Mouse (Mus musculus) cerebellum, adult 11 months (tissue): ENCODE data around the gene Jagn1.

Source experiments
- DNase-seq: peaks from one replicate; pipeline ENCODE4 v3.0.0; 2022

Jagn1 gene

GRCm38 (mm10) chr6:113442442-113443090 is at the start of gene Jagn1:
Jagn1 (plus strand) TSS chr6:113442569.
- peak; percentile 88 for DNase-seq

GRCm38 (mm10) chr6:113393951-113394350 is 48.4 kb upstream of the Jagn1 start:
- DNase-seq = no peak

DNA sequence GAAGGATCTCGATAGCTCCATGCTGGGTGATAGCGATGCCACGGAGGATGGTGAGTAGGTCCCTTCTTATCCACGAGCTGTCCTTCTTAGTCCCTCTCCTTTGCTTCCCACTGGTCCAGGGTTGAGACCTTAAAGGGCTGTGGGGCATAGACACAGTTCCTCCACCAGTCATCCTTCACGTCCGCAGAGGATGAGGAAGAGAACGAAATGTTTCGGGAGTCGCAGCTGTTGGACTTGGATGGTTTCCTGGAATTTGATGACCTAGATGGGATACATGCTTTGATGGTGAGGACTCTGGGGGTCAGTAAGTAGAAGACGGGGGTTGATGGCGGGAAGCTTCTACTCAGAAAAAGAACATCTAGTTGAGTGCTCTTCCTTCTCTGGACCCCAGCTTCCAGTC is 47.6 kb upstream of the Jagn1 start:
- no peak for DNase-seq

GRCm38 (mm10) chr6:113395501-113395900 is 46.9 kb upstream of the Jagn1 start:
- no peak for DNase-seq

DNA sequence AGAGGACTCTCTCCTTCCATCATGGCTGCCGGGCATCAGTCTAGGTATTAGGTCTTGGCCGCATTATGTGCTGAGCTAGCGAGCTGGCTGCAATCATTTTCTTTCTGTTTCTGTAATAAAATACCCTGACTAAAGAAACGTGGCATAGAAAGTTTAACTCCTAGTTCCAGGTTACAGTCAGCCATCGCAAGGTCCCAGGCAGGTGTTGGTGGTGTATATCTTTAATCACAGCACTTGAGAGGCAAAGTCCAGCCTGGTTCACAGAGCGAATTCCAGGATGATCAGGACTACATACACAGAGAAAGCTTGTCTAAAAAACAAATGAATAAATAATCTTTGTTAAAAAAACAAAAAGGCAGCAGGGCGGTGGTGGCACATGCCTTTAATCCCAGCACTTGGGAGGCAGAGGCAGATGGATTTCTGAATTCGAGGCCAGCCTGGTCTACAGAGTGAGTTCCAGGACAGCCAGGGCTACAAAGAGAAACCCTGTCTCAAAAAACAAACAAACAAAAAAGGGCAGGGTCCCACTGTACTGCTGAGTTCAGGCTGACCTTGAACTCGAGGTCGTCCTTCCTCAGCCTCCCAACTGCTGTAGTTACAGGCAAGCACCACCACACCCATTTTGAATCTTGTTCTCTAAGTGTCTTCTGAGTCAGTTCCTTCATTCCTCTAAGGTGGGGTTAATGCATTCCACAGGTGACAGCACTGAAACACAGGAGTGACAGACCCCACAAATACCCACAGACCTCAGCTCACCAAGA is 45.9 kb upstream of the Jagn1 start:
- no peak for DNase-seq

GRCm38 (mm10) chr6:113402094-113402493 is 40.3 kb upstream of the Jagn1 start:
- DNase-seq = no peak

GRCm38 (mm10) chr6:113404649-113405448 is 37.5 kb upstream of the Jagn1 start:
- no peak for DNase-seq

GRCm38 (mm10) chr6:113405483-113405882 is 36.9 kb upstream of the Jagn1 start:
- DNase-seq = no peak

GRCm38 (mm10) chr6:113406683-113407082 is 35.7 kb upstream of the Jagn1 start:
- DNase-seq = no peak

GRCm38 (mm10) chr6:113410001-113410400 is 32.4 kb upstream of the Jagn1 start:
- DNase-seq = no peak

GRCm38 (mm10) chr6:113416416-113416815 is 26.0 kb upstream of the Jagn1 start:
- DNase-seq = no peak

- no peak for DNase-seq
These were observed 23.7 kb upstream of the Jagn1 start for GRCm38 (mm10) chr6:113418441-113419198.

GRCm38 (mm10) chr6:113419199-113419587 is 23.2 kb upstream of the Jagn1 start, which contains the start of gene Rpusd3:
Rpusd3 (minus strand) TSS chr6:113419340.
- DNase-seq = peak; percentile 98

GRCm38 (mm10) chr6:113423000-113423399 is 19.4 kb upstream of the Jagn1 start:
- DNase-seq = no peak

DNA sequence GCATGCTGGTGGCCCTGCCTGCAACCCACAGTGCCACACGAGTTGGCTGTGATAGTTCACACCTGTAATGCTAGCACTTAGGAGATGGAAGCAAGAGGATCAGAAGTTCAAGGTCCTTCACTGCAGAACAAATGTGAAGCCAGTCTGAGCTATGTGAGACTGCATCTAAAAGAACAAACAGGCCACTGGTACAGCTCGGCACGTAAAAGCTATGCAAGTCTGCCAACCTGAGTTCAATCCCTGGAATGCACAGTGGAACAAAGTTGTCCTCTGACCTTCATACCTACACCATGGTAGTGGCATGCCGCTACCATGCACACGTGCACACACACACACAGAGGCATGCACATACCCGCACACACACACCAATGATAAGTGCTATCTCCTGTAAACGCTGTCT is 18.2 kb upstream of the Jagn1 start:
- no peak for DNase-seq

DNA sequence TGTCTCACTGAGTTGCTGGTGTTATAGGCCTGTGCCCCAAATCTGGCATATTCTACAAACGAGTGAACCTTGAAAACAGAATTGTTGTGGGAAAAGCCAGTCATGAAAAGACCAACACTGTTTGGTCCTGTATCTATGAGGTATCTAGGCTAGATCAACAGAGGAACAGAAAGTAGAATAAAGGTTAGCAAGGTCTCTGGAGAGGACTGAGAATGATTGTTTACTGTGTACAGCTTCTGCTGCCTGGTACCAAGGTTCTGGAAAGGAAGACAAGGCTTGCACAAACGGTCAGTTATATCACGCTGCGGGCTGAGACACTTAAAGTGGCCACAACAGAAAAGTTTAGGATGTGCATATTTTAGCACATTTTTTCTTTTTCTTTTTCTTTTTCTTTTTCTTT is 15.7 kb upstream of the Jagn1 start:
- no peak for DNase-seq

DNA sequence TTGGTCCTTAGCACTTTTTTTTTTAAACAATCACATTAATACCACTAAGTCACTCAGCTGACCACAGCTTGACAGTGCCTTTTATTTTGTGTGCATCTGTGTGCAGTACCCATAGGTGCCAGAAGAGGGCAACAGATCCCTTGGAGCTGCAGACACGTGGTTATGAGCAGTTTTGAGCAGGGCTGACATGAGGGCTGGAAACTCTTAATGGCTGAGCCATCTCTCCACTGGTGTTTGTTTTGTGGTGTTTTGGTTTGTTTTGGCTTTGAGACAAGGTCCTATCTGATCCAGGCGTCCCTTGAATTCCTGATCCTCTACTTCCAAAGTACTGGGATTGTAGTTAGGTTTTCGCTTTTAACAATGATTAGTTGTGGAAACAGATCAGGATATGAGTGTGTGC is 15.0 kb upstream of the Jagn1 start:
- DNase-seq = no peak

- DNase-seq = no peak
These were observed 14.4 kb upstream of the Jagn1 start for GRCm38 (mm10) chr6:113428006-113428405.

DNA sequence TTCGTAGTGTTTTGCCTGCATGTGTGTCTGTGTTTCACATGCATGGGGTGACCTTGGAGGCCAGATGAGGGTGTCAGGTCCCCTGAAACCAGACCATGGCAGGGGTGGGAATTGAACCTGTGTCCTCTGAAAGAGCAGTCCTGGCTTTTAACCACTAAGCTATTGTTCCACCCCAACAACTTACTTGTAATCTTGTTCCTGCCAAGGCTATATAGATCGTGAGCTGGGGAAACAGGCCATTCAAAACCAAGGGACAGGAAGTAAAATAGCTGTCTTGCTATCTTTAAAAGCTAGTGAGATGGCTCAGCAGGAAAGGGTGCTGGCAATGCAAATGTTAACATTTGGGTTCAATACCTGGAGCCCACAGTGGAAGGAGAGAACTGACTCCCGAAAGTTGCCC is 12.4 kb upstream of the Jagn1 start:
- no peak for DNase-seq

DNA sequence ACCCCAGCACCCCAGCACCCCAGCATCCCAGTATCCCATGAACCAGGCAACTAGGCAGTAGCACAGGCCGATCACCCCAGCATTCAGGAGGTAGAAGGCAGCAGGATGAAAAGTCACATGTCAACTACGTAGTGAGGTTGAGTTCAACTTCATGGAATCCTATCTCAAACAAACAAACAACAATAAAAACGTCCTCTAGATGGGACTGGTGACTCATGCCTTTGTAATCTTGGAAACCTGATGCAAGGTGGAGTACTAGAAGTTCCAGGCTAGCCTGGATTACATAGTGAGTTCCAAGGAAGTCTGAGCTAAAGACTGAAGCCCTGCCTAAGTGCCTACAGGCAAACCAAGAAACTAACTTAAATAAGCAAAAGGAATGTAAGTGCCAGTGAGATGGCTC is 11.5 kb upstream of the Jagn1 start:
- DNase-seq = no peak

DNA sequence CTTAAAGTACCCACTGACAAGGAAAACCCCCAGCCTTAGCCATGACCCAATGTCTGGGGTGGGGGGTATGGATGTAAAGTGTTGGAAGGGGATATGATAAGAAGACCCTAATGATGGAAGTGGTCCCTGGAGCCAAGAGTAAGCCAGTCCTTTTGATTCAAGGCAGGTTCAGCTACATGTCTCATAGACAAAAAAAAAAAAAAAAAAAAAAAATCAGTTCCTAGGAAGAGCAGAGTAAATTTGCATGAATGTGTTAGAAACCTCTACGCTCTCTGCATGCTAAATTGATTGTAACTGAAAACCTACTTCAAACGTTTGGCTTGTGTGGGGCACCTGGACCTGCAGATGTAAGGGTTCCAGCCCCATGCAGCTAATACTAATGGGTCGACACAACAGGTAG is 10.6 kb upstream of the Jagn1 start:
- DNase-seq = no peak

DNA sequence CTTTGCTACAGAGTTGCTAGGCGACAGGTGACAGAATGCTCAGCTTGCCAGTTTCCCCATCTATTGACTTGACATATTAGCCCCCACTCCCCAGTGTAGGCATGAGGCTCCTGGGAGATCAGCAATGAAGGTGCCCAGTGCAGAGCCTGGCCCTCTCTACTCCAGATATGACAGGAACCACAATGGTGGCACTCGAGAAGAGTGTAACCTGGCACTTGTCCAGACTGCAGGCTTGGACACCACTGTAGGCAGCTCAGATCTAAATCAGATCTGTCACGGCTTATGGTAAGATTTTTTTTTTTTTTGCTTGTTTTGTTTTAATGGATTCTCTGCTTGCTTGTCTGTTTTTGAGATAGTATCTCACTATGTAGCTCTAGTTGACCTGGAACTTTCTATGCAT is 8.7 kb upstream of the Jagn1 start:
- DNase-seq = no peak

DNA sequence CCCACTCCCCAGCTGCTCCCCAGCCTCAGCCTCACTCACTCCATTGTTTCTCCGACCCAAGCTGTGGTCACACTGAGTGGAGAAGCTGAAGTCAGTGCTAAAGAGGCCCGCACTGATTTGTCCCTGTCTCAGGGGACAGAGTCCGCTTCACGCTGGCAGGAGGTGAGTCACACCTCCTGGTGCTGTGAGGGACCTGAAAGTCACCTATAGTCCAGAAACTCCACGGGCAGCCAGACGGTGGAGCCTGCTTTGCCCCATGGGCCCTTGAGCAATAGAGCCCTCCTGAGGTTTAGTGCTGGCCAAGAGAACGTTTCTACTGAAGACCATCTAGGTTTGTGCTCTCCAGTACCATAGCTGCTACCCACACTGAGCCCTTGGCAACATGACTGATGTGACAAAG is 7.7 kb upstream of the Jagn1 start:
- DNase-seq = no peak
